Mouse (Mus musculus) layer of hippocampus, adult 11-12 months (tissue): ENCODE measurements at regions not wholly inside any gene's neighbourhood (a gene's known extent, or its start where the extent isn't known, plus 50 kb on each side); places are given as distances from the start of the nearest gene placed in this dataset.
A peak's percentile ranks its signal among the peaks of the same experiment; 100 is the strongest.

Experiments used
- DNase-seq: peaks from one replicate; pipeline ENCODE4 v3.0.0; 2022; ENCODE audit warnings: low spot score

DNA sequence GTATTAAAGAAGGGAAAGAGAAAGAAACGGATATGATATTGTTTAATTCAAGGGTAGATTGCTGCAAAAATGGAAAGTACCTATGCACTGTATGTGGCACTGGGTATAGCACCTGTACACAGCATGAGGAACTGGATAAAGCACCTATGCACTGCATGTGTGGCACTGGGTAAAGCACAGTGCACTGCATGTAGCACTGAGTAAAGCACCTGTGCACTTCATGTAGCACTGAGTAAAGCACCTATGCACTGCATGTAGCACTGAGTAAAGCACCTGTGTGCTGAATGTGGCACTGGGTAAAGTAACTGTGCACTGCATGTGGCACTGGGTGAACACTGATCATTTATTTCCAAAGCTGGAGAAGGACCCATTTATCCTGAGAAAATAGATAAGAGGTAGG lies 280.2 kb upstream of the Fam49a start:
- DNase-seq: no peak

DNA sequence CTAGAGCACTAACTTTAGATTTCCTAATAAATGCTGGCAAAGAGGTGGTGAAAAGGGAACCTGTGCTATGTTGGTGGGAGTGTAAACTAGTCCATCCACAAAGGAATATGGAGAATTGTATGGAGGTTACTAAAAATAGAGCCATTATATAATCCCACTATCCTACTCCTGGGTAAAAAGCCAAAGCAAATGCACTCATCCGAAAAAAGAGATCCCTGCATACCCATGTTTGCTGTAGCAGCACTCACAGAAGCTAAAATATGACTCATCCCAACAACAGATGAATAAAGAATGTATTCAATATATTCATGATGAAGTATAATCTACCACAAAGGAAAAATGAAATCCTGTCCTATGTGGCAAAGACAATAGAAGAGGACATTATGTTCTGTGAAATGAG lies 268.4 kb upstream of the Fam49a start:
- DNase-seq: no peak

GRCm38 (mm10) chr12:11999199-11999598 lies 262.7 kb upstream of the Fam49a start:
- no peak for DNase-seq

GRCm38 (mm10) chr12:12002414-12002813 lies 259.5 kb upstream of the Fam49a start:
- no peak for DNase-seq

DNA sequence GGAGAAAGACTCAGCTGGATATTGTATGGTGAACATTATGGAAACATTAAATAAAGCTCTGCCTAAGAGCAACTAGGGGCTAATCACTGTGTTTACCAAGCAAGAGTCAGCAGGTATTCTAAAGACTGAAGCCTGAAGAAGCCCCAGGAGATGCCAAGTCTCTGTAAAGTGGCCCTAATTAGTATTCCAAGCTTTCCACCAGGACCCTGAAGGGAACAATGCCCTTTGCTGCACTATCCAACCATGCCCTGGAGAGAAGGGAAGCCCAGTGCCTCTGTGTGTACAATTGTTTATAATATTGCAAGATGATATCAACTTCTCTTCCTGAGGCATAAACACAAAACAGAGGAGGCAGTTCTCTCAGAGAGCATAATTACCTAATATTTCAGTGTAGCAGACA lies 251.3 kb upstream of the Fam49a start:
- no peak for DNase-seq

GRCm38 (mm10) chr12:12023819-12024470 lies 238.0 kb upstream of the Fam49a start:
- DNase-seq: peak; percentile 15

- no peak for DNase-seq
These were observed 231.8 kb upstream of the Fam49a start for GRCm38 (mm10) chr12:12030039-12030550.

DNA sequence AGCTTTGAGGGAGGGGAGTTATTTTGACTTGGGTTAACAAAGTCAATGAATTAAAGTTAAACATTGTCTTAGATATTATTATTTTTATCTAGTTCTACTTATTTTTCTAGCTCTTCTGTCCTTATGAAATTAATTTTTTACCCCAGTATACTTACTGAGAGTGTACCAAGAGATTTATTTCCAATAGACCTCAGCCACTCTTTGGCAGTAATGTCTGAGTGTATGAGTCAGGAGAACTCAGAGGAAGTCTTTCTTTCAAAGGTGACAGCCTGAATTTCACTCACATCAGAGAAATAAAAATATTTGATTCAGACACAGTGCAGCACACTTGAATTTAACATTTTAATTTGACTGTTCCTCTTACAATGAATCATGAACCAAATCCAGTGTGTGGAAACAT lies 227.4 kb upstream of the Fam49a start:
- no peak for DNase-seq

GRCm38 (mm10) chr12:12039217-12039616 lies 222.7 kb upstream of the Fam49a start:
- DNase-seq: no peak

DNA sequence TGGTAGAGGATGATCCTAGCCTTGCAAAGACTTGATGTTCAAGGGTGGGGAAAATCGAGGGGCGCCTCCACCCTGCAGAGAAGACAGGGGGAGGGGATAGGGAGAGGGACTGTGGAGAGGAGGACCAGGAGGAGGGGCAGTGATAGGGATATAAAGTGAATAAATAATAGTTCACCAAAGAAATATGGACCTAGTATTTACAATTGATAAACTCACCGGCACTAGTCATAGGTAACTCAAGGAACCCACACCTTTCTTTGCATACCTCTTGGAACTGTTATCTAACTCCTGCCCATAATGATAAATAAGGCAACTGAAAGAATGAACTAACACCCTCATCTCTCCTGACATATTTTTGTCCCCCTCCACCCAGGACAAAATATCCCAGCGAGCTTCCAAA lies 199.7 kb upstream of the Fam49a start:
- DNase-seq: no peak

DNA sequence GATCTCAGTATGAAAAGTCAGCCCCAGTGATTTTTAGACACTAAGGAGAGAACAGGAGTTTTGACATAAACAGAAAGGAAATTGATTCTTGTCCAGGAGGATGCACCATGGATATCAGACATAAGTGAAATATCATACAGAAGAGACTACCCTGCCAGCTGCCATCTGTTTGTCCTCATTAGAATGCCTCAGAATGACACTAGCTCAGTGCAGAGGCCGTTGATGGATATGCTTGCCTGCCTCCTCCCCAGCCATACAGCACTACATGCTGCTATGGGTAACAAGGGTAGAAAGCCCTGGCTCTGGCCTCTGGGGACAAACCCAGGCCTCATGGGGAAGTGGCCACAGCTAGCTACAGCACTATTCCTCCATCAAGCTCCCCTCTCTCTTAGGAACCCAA lies 198.0 kb upstream of the Fam49a start:
- no peak for DNase-seq

DNA sequence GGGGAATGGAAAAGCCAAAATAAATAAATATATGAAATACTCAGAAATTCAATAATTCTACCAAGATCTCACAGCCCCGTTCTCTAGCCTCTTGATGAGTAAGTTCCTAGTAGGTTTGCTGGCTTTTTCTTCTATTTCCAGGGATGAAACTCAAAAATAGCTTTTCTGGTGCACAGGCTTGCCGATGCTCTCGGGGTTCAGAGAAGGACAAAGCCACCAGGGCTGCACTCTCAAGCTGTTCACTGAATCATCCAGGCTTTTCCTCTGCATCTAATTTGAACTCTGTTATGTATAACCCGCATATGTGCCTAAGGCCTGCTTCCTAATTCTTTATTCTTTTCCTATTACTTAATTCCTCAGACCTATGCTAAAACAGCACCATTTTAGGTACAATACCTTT lies 197.5 kb upstream of the Fam49a start:
- DNase-seq: no peak

DNA sequence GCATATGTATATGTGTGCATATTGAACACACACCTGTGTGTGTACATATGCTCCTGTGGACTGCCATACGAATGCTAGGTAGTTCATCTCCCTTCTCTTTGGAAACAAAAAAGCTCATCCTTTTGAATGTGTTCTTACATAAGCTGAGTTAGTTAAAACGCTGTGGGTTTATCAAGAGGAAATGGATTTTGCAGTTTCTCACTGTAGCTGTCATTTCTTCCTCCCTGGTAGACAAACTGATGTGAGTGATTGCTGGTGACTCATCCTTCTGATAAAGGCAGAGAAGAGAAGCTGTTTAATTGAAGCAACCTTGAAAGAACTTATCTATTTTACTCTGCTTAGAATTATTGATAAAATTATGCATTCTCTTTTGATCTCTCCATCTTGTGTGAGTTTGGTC lies 173.6 kb upstream of the Fam49a start:
- DNase-seq: no peak
